Mouse (Mus musculus) urinary bladder, adult 18-20 months (tissue): ENCODE measurements around the gene Acvrl1.

Source experiments
- DNase-seq, 2 experiments: peaks; one replicate each; pipeline ENCODE4 v3.0.0; 2022; ENCODE audit warnings: low spot score in 2 of 2, mixed read lengths in 2 of 2

The Acvrl1 gene

GRCm38 (mm10) chr15:101128181-101129089 is at the start of gene Acvrl1:
Gene Acvrl1 (plus strand): TSS chr15:101128522.
- DNase-seq, result no peak

GRCm38 (mm10) chr15:101078731-101079156 is 49.6 kb upstream of the Acvrl1 start:
- peak; percentile 84 to 89 for DNase-seq

GRCm38 (mm10) chr15:101080031-101080520 is 48.2 kb upstream of the Acvrl1 start:
- DNase-seq, result no peak

GRCm38 (mm10) chr15:101081035-101081548 is 47.2 kb upstream of the Acvrl1 start:
- no peak for DNase-seq

- DNase-seq, result no peak
These were observed 46.1 kb upstream of the Acvrl1 start for GRCm38 (mm10) chr15:101082236-101082635.

GRCm38 (mm10) chr15:101084499-101084898 is 43.8 kb upstream of the Acvrl1 start:
- DNase-seq, result no peak

GRCm38 (mm10) chr15:101086451-101086850 is 41.9 kb upstream of the Acvrl1 start:
- DNase-seq, result no peak

GRCm38 (mm10) chr15:101086956-101087355 is 41.4 kb upstream of the Acvrl1 start:
- no peak for DNase-seq

GRCm38 (mm10) chr15:101088291-101088690 is 40.0 kb upstream of the Acvrl1 start:
- DNase-seq, result no peak

- no peak for DNase-seq
These were observed 36.8 kb upstream of the Acvrl1 start for GRCm38 (mm10) chr15:101091551-101091950.

- DNase-seq, result no peak
These were observed 36.0 kb upstream of the Acvrl1 start for GRCm38 (mm10) chr15:101092121-101092828.

- DNase-seq, result no peak
These were observed 35.3 kb upstream of the Acvrl1 start for GRCm38 (mm10) chr15:101092829-101093648.

- DNase-seq, result no peak
These were observed 34.3 kb upstream of the Acvrl1 start for GRCm38 (mm10) chr15:101093988-101094387.

GRCm38 (mm10) chr15:101094979-101095378 is 33.3 kb upstream of the Acvrl1 start:
- no peak for DNase-seq

GRCm38 (mm10) chr15:101095392-101095791 is 32.9 kb upstream of the Acvrl1 start:
- DNase-seq, result no peak

GRCm38 (mm10) chr15:101097985-101098651 is 30.2 kb upstream of the Acvrl1 start:
- DNase-seq, result no peak

GRCm38 (mm10) chr15:101100996-101101395 is 27.3 kb upstream of the Acvrl1 start:
- DNase-seq, result no peak

GRCm38 (mm10) chr15:101103605-101104304 is 24.6 kb upstream of the Acvrl1 start:
- no peak for DNase-seq

- peak; percentile 62 to 76 for DNase-seq
These were observed 22.8 kb upstream of the Acvrl1 start for GRCm38 (mm10) chr15:101105496-101105994.

GRCm38 (mm10) chr15:101106011-101106410 is 22.3 kb upstream of the Acvrl1 start:
- DNase-seq, result no peak
